Mouse (Mus musculus): ENCODE measurements around the gene Dtx4. TPM values are rescaled to one million over a fixed set of nuclear protein-coding genes. Genes with fewer than 3 reads are reported as not detected.

The Dtx4 gene
- total RNA-seq, 2 experiments from 2014 or later: 32.1 to 33.4 TPM

- no peak for DNase-seq (ENCODE audit: low spot score in 2 of 2)
Observed at GRCm38 (mm10) chr19:12471866-12472265, 29.4 kb downstream of the Dtx4 start.

DNA sequence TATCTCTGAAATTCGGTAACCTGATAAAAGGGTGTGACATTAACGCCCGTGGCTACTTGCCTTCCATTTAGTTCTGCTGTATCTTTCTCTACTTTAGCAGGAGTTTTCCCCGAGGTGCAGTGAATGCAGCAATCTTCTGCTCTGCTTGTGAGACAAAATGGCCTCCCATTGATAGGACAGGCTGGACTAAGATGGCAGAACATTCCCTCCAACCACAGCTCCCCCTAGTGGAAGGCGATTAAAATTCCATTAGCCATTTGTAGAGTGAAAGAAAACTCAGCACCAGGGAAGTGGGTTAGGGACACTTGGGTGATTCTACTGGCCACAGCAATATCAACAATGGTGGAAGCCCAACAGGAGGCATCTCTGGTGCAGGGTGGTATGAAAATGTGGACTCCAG lies 33.8 kb downstream of the Dtx4 start:
- no peak for DNase-seq (ENCODE audit: low spot score in 2 of 2)

DNA sequence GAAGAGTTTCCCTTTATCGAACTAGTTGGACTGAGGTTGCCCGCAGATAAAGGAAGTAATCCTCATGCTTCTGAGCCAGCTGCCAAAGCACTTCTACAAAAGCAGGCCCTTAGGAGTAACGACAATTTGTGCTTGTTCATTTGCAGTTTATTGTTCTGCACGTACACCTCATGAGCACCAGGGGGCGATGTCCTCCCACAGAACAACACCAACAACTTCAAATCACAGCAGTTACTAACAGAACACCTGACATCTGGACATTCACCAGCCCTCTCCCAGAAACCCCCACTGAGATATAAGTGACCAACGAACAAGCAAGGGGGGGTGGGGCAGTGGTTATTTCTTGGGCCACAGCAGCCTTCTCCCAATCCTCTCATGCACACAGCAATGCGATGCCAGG lies 35.0 kb downstream of the Dtx4 start:
- no peak for DNase-seq (ENCODE audit: low spot score in 2 of 2)

- DNase-seq (ENCODE audit: low spot score in 2 of 2): no peak
Observed at GRCm38 (mm10) chr19:12465530-12466144, 35.6 kb downstream of the Dtx4 start.

GRCm38 (mm10) chr19:12464674-12465073 lies 36.6 kb downstream of the Dtx4 start:
- DNase-seq (ENCODE audit: low spot score in 2 of 2): no peak

DNA sequence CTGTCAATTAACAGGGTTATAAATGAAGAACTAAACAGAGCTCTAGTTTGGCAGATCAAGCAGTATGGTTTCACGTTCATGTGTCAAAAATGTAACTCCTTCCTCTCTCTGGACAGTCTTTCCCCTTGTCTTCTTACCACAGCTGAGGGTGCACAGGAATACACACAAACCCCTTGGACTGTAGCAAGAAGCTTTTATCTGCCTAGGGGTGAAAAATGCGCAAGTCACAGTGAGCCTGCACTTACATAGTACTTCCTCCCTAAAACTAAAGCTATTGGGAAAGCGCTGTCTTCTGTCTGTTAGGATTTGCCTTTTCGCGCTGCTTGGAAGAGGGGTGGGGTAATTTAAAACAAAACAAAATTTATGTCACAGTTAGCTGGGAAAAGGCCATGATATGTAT lies 37.1 kb downstream of the Dtx4 start:
- no peak for DNase-seq (ENCODE audit: low spot score in 2 of 2)

GRCm38 (mm10) chr19:12463722-12464035 lies 37.6 kb downstream of the Dtx4 start:
- DNase-seq (ENCODE audit: low spot score in 2 of 2): no peak

GRCm38 (mm10) chr19:12462851-12463721 lies 38.2 kb downstream of the Dtx4 start:
- no peak for DNase-seq (ENCODE audit: low spot score in 2 of 2)

DNA sequence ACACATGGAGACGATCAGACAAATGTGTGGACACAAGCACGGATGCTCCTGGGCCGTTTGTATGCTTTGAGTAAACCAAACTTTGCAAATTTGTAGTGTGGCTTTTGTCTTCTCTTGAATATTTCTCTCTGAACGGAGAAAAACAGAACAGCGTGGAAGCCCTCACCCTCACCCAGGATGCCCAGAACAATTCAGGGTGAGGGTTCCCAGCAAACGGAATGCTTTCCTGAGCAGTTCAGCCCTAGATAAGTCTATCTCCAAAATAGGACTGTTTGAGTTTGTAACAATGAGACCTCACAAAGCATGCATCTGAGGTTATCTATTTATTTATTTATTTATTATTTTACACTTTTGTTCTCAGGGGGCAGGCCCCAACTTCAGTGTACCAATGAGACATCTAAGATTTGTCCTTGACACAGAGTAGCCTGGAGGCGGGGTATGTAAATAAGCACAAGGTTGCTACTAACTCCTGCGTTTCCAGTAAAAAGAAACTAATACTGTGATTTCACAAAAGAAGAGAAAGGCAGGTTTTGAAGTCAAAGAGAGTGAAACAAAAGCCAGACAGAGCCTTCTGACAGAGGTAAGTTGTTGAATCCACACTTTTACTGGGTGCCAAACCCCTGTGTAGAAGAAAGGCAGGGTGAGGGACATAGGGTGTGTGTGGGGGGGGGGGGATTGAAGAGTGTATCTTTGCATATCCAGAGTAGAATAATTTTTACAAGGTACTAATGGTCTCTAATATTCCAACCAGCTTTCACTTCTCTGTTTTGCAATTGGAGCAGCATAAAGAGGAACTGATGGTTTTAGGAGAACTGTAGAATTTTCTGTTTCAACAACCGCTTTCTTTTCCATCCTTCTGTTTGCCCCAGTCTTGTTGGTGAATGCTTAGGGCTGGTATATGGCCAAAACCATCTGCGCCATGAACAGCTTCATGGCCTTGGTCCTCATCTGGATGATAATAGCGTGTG lies 40.7 kb downstream of the Dtx4 start, which contains the start of gene Mpeg1:
Mpeg1 (plus strand) TSS at position 498 of the 968 bp plus-strand sequence.
- no peak for DNase-seq (ENCODE audit: low spot score in 2 of 2)

GRCm38 (mm10) chr19:12459516-12459915 lies 41.7 kb downstream of the Dtx4 start:
- no peak for DNase-seq (ENCODE audit: low spot score in 2 of 2)

DNA sequence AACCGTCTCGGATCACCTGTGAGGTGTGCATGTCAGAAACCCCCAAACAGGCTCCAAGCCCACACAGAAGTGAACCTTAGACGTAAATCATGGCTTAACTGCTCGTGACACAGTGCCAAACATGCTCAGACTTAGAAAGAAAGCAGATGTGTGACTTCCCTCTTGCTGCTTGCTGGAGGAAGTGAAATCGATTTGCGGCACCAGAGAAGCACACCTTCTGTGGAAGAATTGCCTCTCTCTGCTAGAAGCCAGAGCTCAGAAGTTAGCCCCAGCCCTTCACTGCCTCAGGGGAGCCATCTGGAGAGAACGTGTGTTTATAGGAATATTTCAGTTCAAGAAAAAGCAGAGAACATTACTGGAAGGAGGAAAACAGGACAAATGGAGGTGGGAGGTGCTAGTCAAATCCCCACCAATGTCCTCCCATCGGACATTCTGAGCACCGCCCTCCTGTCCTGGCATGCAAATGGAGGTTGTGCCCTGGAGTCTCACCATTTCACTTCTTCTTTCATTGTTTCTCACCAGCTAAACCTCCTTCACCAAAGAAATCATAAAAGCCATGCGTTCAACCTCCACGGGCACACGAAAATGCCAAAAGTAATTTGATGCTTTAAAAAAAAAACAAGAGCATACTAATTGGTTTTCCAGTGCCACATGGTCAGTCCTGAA lies 43.7 kb downstream of the Dtx4 start:
- DNase-seq (ENCODE audit: low spot score in 2 of 2): no peak

DNA sequence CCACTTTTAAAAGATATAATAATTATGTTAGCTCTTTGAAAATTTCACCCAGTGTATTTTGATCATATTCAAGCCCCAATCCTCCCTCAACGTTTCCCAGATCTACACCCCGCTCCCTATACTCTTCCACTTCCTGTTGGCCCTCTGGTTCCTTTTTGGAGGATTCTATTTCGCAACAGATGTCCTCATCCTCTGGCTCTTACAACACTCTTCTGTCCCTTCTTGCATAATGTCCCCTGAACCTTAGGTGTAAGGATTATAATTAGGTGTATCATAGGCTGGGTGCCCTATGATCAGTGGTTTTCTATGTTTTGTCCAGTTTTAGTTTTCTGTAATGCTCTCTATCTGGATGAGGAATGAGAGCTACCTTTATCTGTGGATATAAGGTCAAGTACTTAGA lies 56.2 kb downstream of the Dtx4 start:
- DNase-seq (ENCODE audit: low spot score in 2 of 2): no peak

GRCm38 (mm10) chr19:12442560-12442959 lies 58.7 kb downstream of the Dtx4 start:
- DNase-seq (ENCODE audit: low spot score in 2 of 2): no peak

DNA sequence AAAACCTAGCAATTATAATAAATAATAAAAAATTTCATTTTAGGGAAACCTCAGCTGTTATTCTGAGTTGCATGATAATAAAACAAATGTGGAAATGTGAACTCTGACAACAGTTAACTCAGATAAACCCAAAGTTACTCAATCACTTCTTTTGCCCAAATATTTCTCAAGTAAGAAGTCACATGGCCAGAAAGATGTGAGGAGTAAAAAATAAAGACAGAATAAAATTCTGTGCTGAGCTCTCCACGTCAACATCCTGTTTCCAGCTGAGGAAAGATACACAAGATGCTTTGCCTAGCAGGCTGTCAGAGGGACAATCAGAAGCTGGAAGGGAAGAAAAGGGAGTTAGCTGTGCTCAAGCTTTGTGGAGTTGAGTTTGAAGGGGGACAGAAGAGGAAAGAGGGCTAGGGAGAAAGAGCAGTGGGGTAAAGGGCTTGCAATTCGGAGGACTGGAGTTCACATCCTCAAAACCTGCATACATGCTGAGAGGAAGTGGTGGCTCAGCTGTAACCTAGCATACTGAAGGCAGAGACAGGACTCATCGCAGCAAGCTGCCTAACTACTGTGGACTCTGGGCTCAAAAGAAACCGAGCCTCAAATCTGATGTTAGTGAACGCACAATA lies 61.0 kb downstream of the Dtx4 start:
- DNase-seq (ENCODE audit: low spot score in 2 of 2): no peak

- DNase-seq (ENCODE audit: low spot score in 2 of 2): no peak
Observed at GRCm38 (mm10) chr19:12439581-12439980, 61.7 kb downstream of the Dtx4 start.

DNA sequence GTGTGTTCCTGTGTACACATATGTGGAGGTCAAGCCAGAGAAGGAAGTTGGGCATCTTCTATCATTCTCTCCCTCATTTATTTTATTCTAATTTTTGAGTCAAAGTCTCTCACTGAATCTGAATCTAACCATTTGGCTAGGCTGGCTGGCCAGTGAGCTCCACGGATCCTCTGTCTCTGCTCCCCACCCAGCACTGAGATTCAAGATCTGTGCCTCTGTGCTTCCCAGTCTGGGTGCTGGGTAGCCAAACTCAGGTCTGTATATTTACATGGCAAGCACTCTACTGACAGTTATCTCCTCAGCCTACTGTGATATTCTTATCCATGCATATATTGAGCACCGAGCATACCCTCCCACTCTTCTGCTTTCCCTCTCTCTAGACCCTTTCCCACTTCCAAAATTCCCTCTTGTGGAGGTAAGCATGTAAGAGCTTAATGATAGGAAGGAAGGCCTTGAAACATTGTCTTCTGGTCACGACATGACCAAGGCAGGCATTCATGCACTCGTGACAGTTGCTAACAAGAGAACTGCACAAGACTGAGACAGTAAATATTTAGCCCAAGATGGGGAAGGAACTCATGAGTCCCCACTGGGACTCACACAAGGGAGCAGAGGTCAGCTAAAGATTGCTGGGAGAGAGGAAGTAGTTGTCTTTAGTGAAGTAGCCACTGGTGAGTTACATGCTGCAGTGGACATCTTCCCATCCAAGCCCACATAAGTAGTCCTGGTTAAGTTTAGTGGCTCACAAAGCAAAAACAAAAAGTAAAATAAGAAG lies 65.3 kb downstream of the Dtx4 start:
- DNase-seq (ENCODE audit: low spot score in 2 of 2): no peak

DNA sequence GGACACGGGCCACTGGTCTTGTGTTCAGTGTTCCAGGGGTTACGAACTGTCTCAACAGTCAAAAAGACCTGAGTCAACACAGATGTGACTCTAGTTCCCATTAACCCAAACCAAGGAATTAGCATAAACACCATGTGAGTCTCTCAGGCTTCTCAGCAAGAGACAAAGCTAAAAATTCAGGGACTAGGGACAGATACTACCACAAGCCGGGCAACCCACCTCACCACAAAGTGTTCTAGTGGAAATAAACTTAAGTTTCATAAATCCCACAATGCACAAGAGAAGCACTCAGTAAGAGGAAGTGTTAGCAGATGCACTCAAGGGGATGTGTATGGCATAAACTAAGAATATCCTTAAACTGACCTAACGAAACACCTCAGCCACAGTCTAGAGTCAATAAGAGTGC lies 66.2 kb downstream of the Dtx4 start:
- DNase-seq (ENCODE audit: low spot score in 2 of 2): no peak

GRCm38 (mm10) chr19:12433033-12433432 lies 68.2 kb downstream of the Dtx4 start:
- no peak for DNase-seq (ENCODE audit: low spot score in 2 of 2)

DNA sequence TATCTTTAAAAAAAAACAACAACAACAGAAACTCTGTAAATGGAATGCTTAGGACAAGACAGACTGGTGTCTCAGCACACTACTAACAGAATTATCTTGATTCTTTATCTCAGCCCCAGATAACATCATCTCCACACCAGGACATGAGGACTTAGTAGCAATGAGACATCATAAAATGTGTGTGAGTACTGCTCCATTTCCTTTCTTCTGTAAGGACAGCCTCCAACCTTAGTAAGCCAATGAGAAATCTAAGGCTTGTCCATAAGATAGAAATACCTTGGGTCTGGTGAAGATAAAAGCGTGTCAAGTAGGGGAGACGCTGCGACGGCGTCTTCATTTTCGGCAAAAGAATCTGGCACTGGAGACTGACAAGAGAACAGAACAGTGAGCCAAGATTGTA lies 73.6 kb downstream of the Dtx4 start, which contains the start of gene Pfpl:
Pfpl (plus strand) TSS at position 301 of the 400 bp plus-strand sequence.
- DNase-seq (ENCODE audit: low spot score in 2 of 2): no peak

GRCm38 (mm10) chr19:12427101-12427500 lies 74.2 kb downstream of the Dtx4 start:
- DNase-seq (ENCODE audit: low spot score in 2 of 2): no peak
